Mouse (Mus musculus) pancreas, adult 10 weeks (tissue): ENCODE data around the gene Trim12c. TPM values are rescaled to one million over a fixed set of nuclear protein-coding genes. Genes with fewer than 3 reads are reported as not detected.

Experiments used
- polyA plus RNA-seq: library from polyadenylated mRNA; stranded (reverse); fragments of 350-450 nt; fragmentation: Illumina TruSeq; extraction: RNeasy Lipid Tissue Mini Kit (QIAGEN cat#74804); gene quantifications from one replicate; pipeline ENCODE4 v1.2.3, GENCODE M21; 2015; ENCODE audit warnings: low read depth, low replicate concordance; ENCODE audit not compliant: insufficient read depth

Trim12c gene
- polyA plus RNA-seq: 2.9 TPM

GRCm38 (mm10) chr7:104352717-104353599 is at the start of gene Trim12c:
Gene Trim12c, minus strand, starts transcription at chr7:104353362.

GRCm38 (mm10) chr7:104400698-104401097 is 47.5 kb upstream of the Trim12c start, which contains the start of gene Trim30c:
Gene Trim30c, minus strand, starts transcription at chr7:104400837.

GRCm38 (mm10) chr7:104369736-104370414 is 16.7 kb upstream of the Trim12c start, which contains the start of gene Trim30b:
Gene Trim30b, minus strand, starts transcription at chr7:104369884.

GRCm38 (mm10) chr7:104329171-104329570 is 24.0 kb downstream of the Trim12c start, which contains the start of gene Trim34b:
Gene Trim34b, plus strand, starts transcription at chr7:104329471.

GRCm38 (mm10) chr7:104315369-104316080 is 37.6 kb downstream of the Trim12c start, which contains the start of gene Trim12a:
Gene Trim12a, minus strand, starts transcription at chr7:104315466.

Other genes starting within 250 kb of the Trim12c start
- gene Olfr646, start 248.5 kb downstream of the Trim12c start, polyA plus RNA-seq: not detected
- gene Ubqln5, start 223.5 kb downstream of the Trim12c start, polyA plus RNA-seq: not detected
- gene Olfr643, start 216.0 kb downstream of the Trim12c start, polyA plus RNA-seq: not detected
- not detected for gene Ubqln3, start 210.1 kb downstream of the Trim12c start, polyA plus RNA-seq
- not detected for gene Ubqlnl, start 202.8 kb downstream of the Trim12c start, polyA plus RNA-seq
- gene Olfm5, start 188.5 kb downstream of the Trim12c start, polyA plus RNA-seq: not detected
- gene Olfr648, start 170.0 kb downstream of the Trim12c start, polyA plus RNA-seq: 0.28 TPM
- not detected for gene Olfr649, start 157.4 kb downstream of the Trim12c start, polyA plus RNA-seq
- gene Trim6, start 134.6 kb downstream of the Trim12c start, polyA plus RNA-seq: not detected
- gene Trim34a, start 108.9 kb downstream of the Trim12c start, polyA plus RNA-seq: 2.8 TPM
- gene Trim5, start 65.3 kb downstream of the Trim12c start, polyA plus RNA-seq: 0.42 TPM
- gene Trim12a, start 37.9 kb downstream of the Trim12c start, polyA plus RNA-seq: 10.1 TPM
- gene Trim34b, start 23.9 kb downstream of the Trim12c start, polyA plus RNA-seq: not detected
- gene Trim30b, start 16.5 kb upstream of the Trim12c start, polyA plus RNA-seq: not detected
- gene Trim30c, start 47.5 kb upstream of the Trim12c start, polyA plus RNA-seq: not detected
- 3.2 TPM for gene Trim30a, start 111.8 kb upstream of the Trim12c start, polyA plus RNA-seq
- 3.0 TPM for gene Trim30d, start 154.5 kb upstream of the Trim12c start, polyA plus RNA-seq
- not detected for gene Olfr651, start 196.8 kb upstream of the Trim12c start, polyA plus RNA-seq
- gene Olfr652, start 207.5 kb upstream of the Trim12c start, polyA plus RNA-seq: not detected
- gene Olfr653, start 224.0 kb upstream of the Trim12c start, polyA plus RNA-seq: not detected
- gene Olfr654, start 233.7 kb upstream of the Trim12c start, polyA plus RNA-seq: not detected
- not detected for gene Olfr655, start 248.4 kb upstream of the Trim12c start, polyA plus RNA-seq